Mouse (Mus musculus) midbrain, embryonic 10.5 days (tissue): ENCODE results near the gene Mrpl43. TPM values are rescaled to one million over a fixed set of nuclear protein-coding genes. Genes with fewer than 3 reads are reported as not detected.
"Not testable (repeated sequence)": the region's sequence is repeated elsewhere in the genome, so short reads cannot be mapped to it uniquely, and the experiment has no call there.

Experiments used
- DNase-seq: peaks from one replicate; pipeline ENCODE4 v3.0.0-alpha.2; 2017; ENCODE audit warnings: low spot score
- H3K27ac ChIP-seq: fragments of 300-500 bp; sonication (generic); replicated peaks from 2 replicates; pipeline ENCODE4 v1.5.1; 2016; ENCODE audit warnings: mild to moderate bottlenecking
- H3K27me3 ChIP-seq: fragments of 300-500 bp; sonication (generic); 2 replicates; pipeline ENCODE4 v1.6.1; 2016; ENCODE audit warnings: low read depth, mild to moderate bottlenecking; ENCODE audit not compliant: poor library complexity, severe bottlenecking
- H3K36me3 ChIP-seq: fragments of 300-500 bp; sonication (generic); 2 replicates; pipeline ENCODE4 v1.6.1; 2016; ENCODE audit warnings: mild to moderate bottlenecking, moderate library complexity
- H3K4me1 ChIP-seq: fragments of 300-500 bp; sonication (generic); 2 replicates; pipeline ENCODE4 v1.6.1; 2016
- H3K4me3 ChIP-seq: fragments of 300-500 bp; sonication (generic); 2 replicates; pipeline ENCODE4 v1.5.1; 2016; ENCODE audit warnings: mild to moderate bottlenecking, moderate library complexity
- H3K9me3 ChIP-seq: fragments of 300-500 bp; sonication (generic); replicated peaks from 2 replicates; pipeline ENCODE4 v1.6.1; 2016; ENCODE audit warnings: mild to moderate bottlenecking
- WGBS: fragments of 180-500 bp; shearing (Covaris S2); methylation state at CpG from one replicate; pipeline ENCODE4 v1.1.7; 2016; 5-methylcytosine and 5-hydroxymethylcytosine counted together
- polyA plus RNA-seq: library from polyadenylated mRNA; unstranded; fragments of >200 nt; fragmentation: Nextera tagmentation; extraction: Ambion mirVana; gene quantifications from 2 replicates; pipeline ENCODE4 v1.2.1, GENCODE M21; 2016

Mrpl43 gene
- polyA plus RNA-seq, 1 experiment from 2014 or later = 72.9 TPM

GRCm38 (mm10) chr19:45044389-45044927 lies 38.2 kb upstream of the Mrpl43 start:
- no peak for DNase-seq
- Histone ChIP-seq H3K4me3 (no peak overlapping the region), H3K36me3 (no peaks in the 10 kb centered on the region), H3K27ac (no peak overlapping the region), H3K9me3 (no peaks in the 10 kb centered on the region), H3K4me1 (peaks cover 49% of the 10 kb centered on the region), H3K27me3 (peaks cover 91% of the 10 kb centered on the region)
- WGBS = 73% methylated on average over 11 of the region's 11 CpGs

- Histone ChIP-seq H3K27me3 (peaks cover 86% of the 10 kb centered on the region), H3K27ac (no peak overlapping the region), H3K4me3 (no peak overlapping the region), H3K4me1 (peaks cover 33% of the 10 kb centered on the region), H3K36me3 (no peaks in the 10 kb centered on the region), H3K9me3 (no peaks in the 10 kb centered on the region)
- WGBS = 60% methylated on average over 13 of the region's 13 CpGs
- DNase-seq = no peak
Observed at GRCm38 (mm10) chr19:45040214-45040613, 34.0 kb upstream of the Mrpl43 start.

GRCm38 (mm10) chr19:45038198-45038597 lies 32.0 kb upstream of the Mrpl43 start:
- H3K4me3 ChIP-seq, DNase-seq, H3K36me3 ChIP-seq, H3K27ac ChIP-seq, H3K9me3 ChIP-seq: not testable (repeated sequence)
- 93% methylated on average over 7 of the region's 7 CpGs for WGBS
- H3K27me3 ChIP-seq = peaks cover 65% of the 10 kb centered on the region
- H3K4me1 ChIP-seq = peaks cover 33% of the 10 kb centered on the region

- WGBS = 27% methylated on average over 16 of the region's 16 CpGs
- Histone ChIP-seq H3K27me3 (peaks cover 53% of the 10 kb centered on the region), H3K4me3 (no peak overlapping the region), H3K4me1 (peaks cover 40% of the 10 kb centered on the region), H3K9me3 (no peaks in the 10 kb centered on the region), H3K27ac (peak overlapping the region; percentile 52), H3K36me3 (no peaks in the 10 kb centered on the region)
- peak; percentile 59 for DNase-seq
Observed at GRCm38 (mm10) chr19:45036867-45037266, 30.6 kb upstream of the Mrpl43 start.

GRCm38 (mm10) chr19:45032570-45033332 lies 26.5 kb upstream of the Mrpl43 start:
- no peak overlapping the region for H3K27ac ChIP-seq
- H3K9me3 ChIP-seq = no peaks in the 10 kb centered on the region
- H3K4me3 ChIP-seq = no peak overlapping the region
- no peak for DNase-seq
- 58% methylated on average over 17 of the region's 17 CpGs for WGBS
- peaks cover 20% of the 10 kb centered on the region for H3K27me3 ChIP-seq
- peaks cover 61% of the 10 kb centered on the region for H3K4me1 ChIP-seq
- peaks cover 16% of the 10 kb centered on the region for H3K36me3 ChIP-seq

GRCm38 (mm10) chr19:45031780-45032179 lies 25.5 kb upstream of the Mrpl43 start:
- peaks cover 12% of the 10 kb centered on the region for H3K27me3 ChIP-seq
- no peaks in the 10 kb centered on the region for H3K9me3 ChIP-seq
- H3K27ac ChIP-seq = no peak overlapping the region
- peak; percentile 73 for DNase-seq
- H3K36me3 ChIP-seq = peaks cover 25% of the 10 kb centered on the region
- H3K4me3 ChIP-seq = no peak overlapping the region
- WGBS = 15% methylated on average over 4 of the region's 4 CpGs
- peaks cover 60% of the 10 kb centered on the region for H3K4me1 ChIP-seq

- peaks cover 4% of the 10 kb centered on the region; the same call in 1 of the 2 replicates for H3K27me3 ChIP-seq
- H3K4me3 ChIP-seq = peak overlapping the region; percentile 32
- peak; percentile 77 for DNase-seq
- H3K4me1 ChIP-seq = peaks cover 58% of the 10 kb centered on the region
- WGBS = 43% methylated on average over 20 of the region's 20 CpGs
- H3K27ac ChIP-seq = 0 out of 2 replicates have a peak overlapping the region, but pooled peaks have one; percentile 25
- peaks cover 33% of the 10 kb centered on the region for H3K36me3 ChIP-seq
- H3K9me3 ChIP-seq = no peaks in the 10 kb centered on the region
Observed at GRCm38 (mm10) chr19:45030746-45031693, 24.8 kb upstream of the Mrpl43 start.

GRCm38 (mm10) chr19:45030111-45030510 lies 23.9 kb upstream of the Mrpl43 start:
- 41% methylated on average over 8 of the region's 8 CpGs for WGBS
- H3K27ac ChIP-seq = no peak overlapping the region
- peaks cover 57% of the 10 kb centered on the region for H3K4me1 ChIP-seq

GRCm38 (mm10) chr19:45029571-45029970 lies 23.3 kb upstream of the Mrpl43 start:
- H3K27me3 ChIP-seq = no peaks in the 10 kb centered on the region
- H3K27ac ChIP-seq = no peak overlapping the region
- WGBS = 62% methylated on average over 9 of the region's 9 CpGs
- H3K4me3 ChIP-seq = no peak overlapping the region
- no peaks in the 10 kb centered on the region for H3K9me3 ChIP-seq
- peaks cover 47% of the 10 kb centered on the region for H3K36me3 ChIP-seq
- peaks cover 59% of the 10 kb centered on the region for H3K4me1 ChIP-seq
- DNase-seq = no peak

More at GRCm38 (mm10) chr19:45030111-45030510, 23.9 kb upstream of the Mrpl43 start:
- peak; percentile 72 for DNase-seq
- Histone ChIP-seq H3K36me3 (peaks cover 42% of the 10 kb centered on the region), H3K27me3 (no peaks in the 10 kb centered on the region), H3K9me3 (no peaks in the 10 kb centered on the region), H3K4me3 (no peak overlapping the region)

GRCm38 (mm10) chr19:45028746-45029145 lies 22.5 kb upstream of the Mrpl43 start:
- Histone ChIP-seq H3K4me1 (peaks cover 62% of the 10 kb centered on the region), H3K36me3 (peaks cover 56% of the 10 kb centered on the region)

GRCm38 (mm10) chr19:45027848-45028247 lies 21.6 kb upstream of the Mrpl43 start:
- H3K27ac ChIP-seq = peak overlapping the region; percentile 38; the same call in 1 of the 2 replicates
- WGBS = 83% methylated on average over 6 of the region's 6 CpGs
- H3K4me3 ChIP-seq = no peak overlapping the region
- no peak for DNase-seq
- peaks cover 65% of the 10 kb centered on the region for H3K36me3 ChIP-seq
- H3K9me3 ChIP-seq = no peaks in the 10 kb centered on the region
- H3K4me1 ChIP-seq = peaks cover 64% of the 10 kb centered on the region
- no peaks in the 10 kb centered on the region for H3K27me3 ChIP-seq

More at GRCm38 (mm10) chr19:45028746-45029145, 22.5 kb upstream of the Mrpl43 start:
- no peaks in the 10 kb centered on the region for H3K27me3 ChIP-seq
- no peaks in the 10 kb centered on the region for H3K9me3 ChIP-seq
- 61% methylated on average over 19 of the region's 19 CpGs for WGBS
- H3K4me3 ChIP-seq = no peak overlapping the region
- H3K27ac ChIP-seq = 0 out of 2 replicates have a peak overlapping the region, but pooled peaks have one; percentile 55
- no peak for DNase-seq

GRCm38 (mm10) chr19:45026958-45027670 lies 20.9 kb upstream of the Mrpl43 start:
- H3K36me3 ChIP-seq = peaks cover 72% of the 10 kb centered on the region
- H3K4me3 ChIP-seq = no peak overlapping the region
- no peaks in the 10 kb centered on the region for H3K27me3 ChIP-seq
- H3K4me1 ChIP-seq = peaks cover 59% of the 10 kb centered on the region
- no peaks in the 10 kb centered on the region for H3K9me3 ChIP-seq
- 88% methylated on average over 6 of the region's 6 CpGs for WGBS
- DNase-seq = no peak
- 0 out of 2 replicates have a peak overlapping the region, but pooled peaks have one; percentile 38 for H3K27ac ChIP-seq
